Mouse (Mus musculus) left cerebral cortex, postnatal 4 days (tissue): ENCODE data around the gene Phf10. TPM values are rescaled to one million over a fixed set of nuclear protein-coding genes. Genes with fewer than 3 reads are reported as not detected.
"Not testable (repeated sequence)": the region's sequence is repeated elsewhere in the genome, so short reads cannot be mapped to it uniquely, and the experiment has no call there.

Source experiments
- DNase-seq: peaks from one replicate; pipeline ENCODE4 v3.0.0-alpha.2; 2022
- intact Hi-C: fragments of 180-260 bp; cut with DNase I; formaldehyde crosslinking; loops from one replicate; pipeline ENCODE4 v1.15.1; 2025
- total RNA-seq, 2 experiments: library from RNA; stranded (reverse); gene quantifications; 2 replicates each; pipeline ENCODE4 v1.2.3; 2021

Gene Phf10
- total RNA-seq, 2 experiments from 2014 or later = 80.8 to 85.9 TPM

- DNase-seq = no peak
- intact Hi-C loops = no loop called here
Observed at GRCm38 (mm10) chr17:14943729-14944059, 17.4 kb downstream of the Phf10 start.

- peak; percentile 99 for DNase-seq
- intact Hi-C loops = no loop called here
Observed at GRCm38 (mm10) chr17:14943009-14943728, 17.9 kb downstream of the Phf10 start, which contains the start of the genes Wdr27 and 1600012H06Rik. Wdr27 (minus strand) TSS chr17:14943158. 1600012H06Rik (plus strand) TSS chr17:14943184.

- intact Hi-C loops, DNase-seq: not testable (repeated sequence)
Observed at GRCm38 (mm10) chr17:14942181-14942580, 18.9 kb downstream of the Phf10 start.

GRCm38 (mm10) chr17:14935841-14936605 lies 25.1 kb downstream of the Phf10 start:
- intact Hi-C loops = no loop called here

GRCm38 (mm10) chr17:14935280-14935679 lies 25.8 kb downstream of the Phf10 start:
- DNase-seq = not testable (repeated sequence)

More at GRCm38 (mm10) chr17:14935841-14936605, 25.1 kb downstream of the Phf10 start:
- DNase-seq = no peak

GRCm38 (mm10) chr17:14931469-14931868 lies 29.6 kb downstream of the Phf10 start:
- intact Hi-C loops = no loop called here
- DNase-seq = no peak

More at GRCm38 (mm10) chr17:14935280-14935679, 25.8 kb downstream of the Phf10 start:
- intact Hi-C loops = not testable (repeated sequence)

GRCm38 (mm10) chr17:14930697-14931096 lies 30.4 kb downstream of the Phf10 start:
- intact Hi-C loops = no loop called here
- DNase-seq = no peak

- intact Hi-C loops = no loop called here
- DNase-seq = no peak
Observed at GRCm38 (mm10) chr17:14928631-14929030, 32.4 kb downstream of the Phf10 start.

- intact Hi-C loops = no loop called here
- DNase-seq = no peak
Observed at GRCm38 (mm10) chr17:14927644-14928218, 33.3 kb downstream of the Phf10 start.

GRCm38 (mm10) chr17:14921582-14921981 lies 39.5 kb downstream of the Phf10 start:
- DNase-seq = no peak
- intact Hi-C loops = no loop called here

GRCm38 (mm10) chr17:14917866-14918265 lies 43.2 kb downstream of the Phf10 start:
- intact Hi-C loops = no loop called here
- no peak for DNase-seq

- intact Hi-C loops = no loop called here
- DNase-seq = no peak
Observed at GRCm38 (mm10) chr17:14914401-14914800, 46.7 kb downstream of the Phf10 start.

- intact Hi-C loops = no loop called here
- DNase-seq = no peak
Observed at GRCm38 (mm10) chr17:14912981-14913380, 48.1 kb downstream of the Phf10 start.

GRCm38 (mm10) chr17:14912420-14912819 lies 48.7 kb downstream of the Phf10 start:
- intact Hi-C loops = no loop called here
- peak; percentile 10 for DNase-seq

GRCm38 (mm10) chr17:14910771-14911170 lies 50.3 kb downstream of the Phf10 start:
- no peak for DNase-seq
- intact Hi-C loops = no loop called here

GRCm38 (mm10) chr17:14909331-14909730 lies 51.7 kb downstream of the Phf10 start:
- no peak for DNase-seq
- intact Hi-C loops = loop anchor here (10.0 kb wide), 1 partner anchor 625 kb away; no protein-coding TSS in a partner anchor

- no peak for DNase-seq
- intact Hi-C loops = loop anchor here (10.0 kb wide), 1 partner anchor 622 kb away; no protein-coding TSS in a partner anchor
Observed at GRCm38 (mm10) chr17:14907136-14907535, 53.9 kb downstream of the Phf10 start.

- no peak for DNase-seq
- intact Hi-C loops = loop anchor here (10.0 kb wide), 1 partner anchor 622 kb away; no protein-coding TSS in a partner anchor
Observed at GRCm38 (mm10) chr17:14906611-14907010, 54.5 kb downstream of the Phf10 start.

GRCm38 (mm10) chr17:14904637-14905265 lies 56.3 kb downstream of the Phf10 start:
- DNase-seq = peak; percentile 60
- intact Hi-C loops = loop anchor here (1.0 to 10.0 kb wide), 2 partner anchors 380 to 620 kb away; no protein-coding TSS in a partner anchor

GRCm38 (mm10) chr17:14904206-14904605 lies 56.9 kb downstream of the Phf10 start:
- intact Hi-C loops = loop anchor here (1.0 to 10.0 kb wide), 2 partner anchors 380 to 619 kb away; no protein-coding TSS in a partner anchor
- DNase-seq = no peak
